Mouse (Mus musculus) hindbrain, embryonic 16.5 days (tissue): ENCODE measurements at regions not wholly inside any gene's neighbourhood (a gene's known extent, or its start where the extent isn't known, plus 50 kb on each side); places are given as distances from the start of the nearest gene placed in this dataset.

Source experiments
- ATAC-seq: fragments of 200-750 bp; cut with Nextera tagmentation; 2 replicates; pipeline ENCODE4 v1.8.0; 2017; ENCODE audit warnings: moderate TSS enrichment, moderate library complexity
- H3K27ac ChIP-seq: fragments of 300-500 bp; sonication (generic); 2 replicates; pipeline ENCODE4 v1.5.1; 2014; ENCODE audit warnings: low read depth, mild to moderate bottlenecking, control low read depth, low read length, moderate library complexity
- H3K27me3 ChIP-seq: fragments of 300-500 bp; sonication (generic); replicated peaks from 2 replicates; pipeline ENCODE4 v1.6.1; 2014; ENCODE audit warnings: low read length; ENCODE audit not compliant: control insufficient read depth, insufficient read depth
- H3K36me3 ChIP-seq: fragments of 300-500 bp; sonication (generic); 2 replicates; pipeline ENCODE4 v1.6.1; 2014; ENCODE audit warnings: mild to moderate bottlenecking, low read length, moderate library complexity, mixed read lengths; ENCODE audit not compliant: control insufficient read depth, insufficient read depth
- H3K4me1 ChIP-seq: fragments of 300-500 bp; sonication (generic); 2 replicates; pipeline ENCODE4 v1.6.1; 2014; ENCODE audit warnings: low read depth, low read length; ENCODE audit not compliant: control insufficient read depth, insufficient read depth
- H3K4me2 ChIP-seq: fragments of 300-500 bp; sonication (generic); 2 replicates; pipeline ENCODE4 v1.6.1; 2014; ENCODE audit warnings: mild to moderate bottlenecking, low read length, control low read depth, moderate library complexity
- H3K4me3 ChIP-seq: fragments of 300-500 bp; sonication (generic); 2 replicates; pipeline ENCODE4 v1.5.1; 2014; ENCODE audit warnings: mild to moderate bottlenecking, low read length, control low read depth, moderate library complexity
- H3K9ac ChIP-seq: fragments of 300-500 bp; sonication (generic); 2 replicates; pipeline ENCODE4 v1.6.1; 2014; ENCODE audit warnings: low read depth, mild to moderate bottlenecking, control low read depth, low read length, moderate library complexity
- H3K9me3 ChIP-seq: fragments of 300-500 bp; sonication (generic); 2 replicates; pipeline ENCODE4 v1.6.1; 2014; ENCODE audit warnings: mild to moderate bottlenecking, low read length, moderate library complexity; ENCODE audit not compliant: control insufficient read depth
- WGBS: fragments of 180-500 bp; shearing (Covaris S2); extraction: QIAGEN DNeasy Blood & Tissue Kit; methylation state at CpG from one replicate; pipeline ENCODE4 v1.1.7; 2014; 5-methylcytosine and 5-hydroxymethylcytosine counted together

GRCm38 (mm10) chr8:66568861-66569260 is 57.3 kb downstream of the Tktl2 start:
- WGBS: 85% methylated on average over 3 of the region's 3 CpGs
- Histone ChIP-seq H3K36me3 (no peaks in the 10 kb centered on the region), H3K27me3 (no peaks in the 10 kb centered on the region), H3K9me3 (no peaks in the 10 kb centered on the region), H3K9ac (no peak overlapping the region), H3K4me3 (no peak overlapping the region), H3K4me2 (no peak overlapping the region), H3K27ac (no peak overlapping the region), H3K4me1 (no peaks in the 10 kb centered on the region)
- ATAC-seq: no peak

- Histone ChIP-seq H3K4me2 (no peak overlapping the region), H3K27ac (no peak overlapping the region), H3K4me1 (no peaks in the 10 kb centered on the region), H3K4me3 (no peak overlapping the region), H3K9ac (no peak overlapping the region), H3K36me3 (no peaks in the 10 kb centered on the region), H3K9me3 (no peaks in the 10 kb centered on the region), H3K27me3 (no peaks in the 10 kb centered on the region)
- ATAC-seq: no peak
- WGBS: 88% methylated on average over 3 of the region's 3 CpGs
Observed at GRCm38 (mm10) chr8:66586182-66586581, 74.6 kb downstream of the Tktl2 start.

- Histone ChIP-seq H3K4me1 (no peaks in the 10 kb centered on the region), H3K27me3 (no peaks in the 10 kb centered on the region), H3K4me2 (no peak overlapping the region), H3K4me3 (no peak overlapping the region), H3K9ac (no peak overlapping the region), H3K9me3 (no peaks in the 10 kb centered on the region), H3K27ac (no peak overlapping the region), H3K36me3 (no peaks in the 10 kb centered on the region)
- WGBS: 85% methylated on average over 8 of the region's 8 CpGs
- ATAC-seq: no peak
Observed at GRCm38 (mm10) chr8:66586850-66587249, 75.3 kb downstream of the Tktl2 start.

- Histone ChIP-seq H3K27ac (no peak overlapping the region), H3K4me1 (no peaks in the 10 kb centered on the region), H3K9me3 (no peaks in the 10 kb centered on the region), H3K9ac (no peak overlapping the region), H3K4me2 (no peak overlapping the region), H3K4me3 (no peak overlapping the region), H3K27me3 (no peaks in the 10 kb centered on the region), H3K36me3 (no peaks in the 10 kb centered on the region)
- 78% methylated on average over 2 of the region's 2 CpGs for WGBS
- ATAC-seq: no peak
Observed at GRCm38 (mm10) chr8:66587272-66587671, 75.7 kb downstream of the Tktl2 start.

- Histone ChIP-seq H3K27me3 (no peaks in the 10 kb centered on the region), H3K27ac (no peak overlapping the region), H3K4me2 (no peak overlapping the region), H3K4me3 (no peak overlapping the region), H3K36me3 (no peaks in the 10 kb centered on the region), H3K9ac (no peak overlapping the region), H3K9me3 (no peaks in the 10 kb centered on the region), H3K4me1 (no peaks in the 10 kb centered on the region)
- 68% methylated on average over 1 of the region's 1 CpGs for WGBS
- no peak for ATAC-seq
Observed at GRCm38 (mm10) chr8:66589437-66589836, 77.9 kb downstream of the Tktl2 start.

GRCm38 (mm10) chr8:66607194-66607593 is 80.7 kb downstream of the Npy5r start:
- no peaks in the 10 kb centered on the region for H3K4me1 ChIP-seq
- no peaks in the 10 kb centered on the region for H3K36me3 ChIP-seq
- no peak overlapping the region for H3K27ac ChIP-seq
- H3K4me2 ChIP-seq: no peak overlapping the region
- 73% methylated on average over 5 of the region's 5 CpGs for WGBS
- no peak overlapping the region for H3K4me3 ChIP-seq
- no peak for ATAC-seq
- H3K9ac ChIP-seq: no peak overlapping the region
- no peaks in the 10 kb centered on the region for H3K9me3 ChIP-seq
- no peaks in the 10 kb centered on the region for H3K27me3 ChIP-seq

- peak; percentile 63 for ATAC-seq
- Histone ChIP-seq H3K27me3 (no peaks in the 10 kb centered on the region), H3K9me3 (no peaks in the 10 kb centered on the region), H3K4me1 (no peaks in the 10 kb centered on the region), H3K9ac (no peak overlapping the region), H3K4me3 (no peak overlapping the region), H3K4me2 (no peak overlapping the region), H3K27ac (no peak overlapping the region), H3K36me3 (no peaks in the 10 kb centered on the region)
- WGBS: 54% methylated on average over 3 of the region's 3 CpGs
Observed at GRCm38 (mm10) chr8:66623361-66623760, 64.6 kb downstream of the Npy5r start.

GRCm38 (mm10) chr8:66623822-66624221 is 64.1 kb downstream of the Npy5r start:
- ATAC-seq: no peak
- Histone ChIP-seq H3K9me3 (no peaks in the 10 kb centered on the region), H3K36me3 (no peaks in the 10 kb centered on the region), H3K4me1 (no peaks in the 10 kb centered on the region), H3K4me3 (no peak overlapping the region), H3K4me2 (no peak overlapping the region), H3K27ac (no peak overlapping the region), H3K9ac (no peak overlapping the region), H3K27me3 (no peaks in the 10 kb centered on the region)
- WGBS: 61% methylated on average over 10 of the region's 10 CpGs
